Mouse (Mus musculus) left cerebral cortex, postnatal 36 days (tissue): ENCODE results near the gene Ercc6l. TPM values are rescaled to one million over a fixed set of nuclear protein-coding genes. Genes with fewer than 3 reads are reported as not detected.
"Not testable (repeated sequence)": the region's sequence is repeated elsewhere in the genome, so short reads cannot be mapped to it uniquely, and the experiment has no call there.

Experiments used
- DNase-seq, 2 experiments: peaks; one replicate each; pipeline ENCODE4 v3.0.0; 2021 to 2022; ENCODE audit warnings: low spot score in 2 of 2, mixed read lengths in 1 of 2
- intact Hi-C: fragments of 180-260 bp; cut with DNase I; formaldehyde crosslinking; loops from one replicate; pipeline ENCODE4 v1.15.1; 2025
- total RNA-seq, 2 experiments: library from RNA; stranded (reverse); gene quantifications; 2 replicates each; pipeline ENCODE4 v1.2.3; 2021

Ercc6l gene
- total RNA-seq, 2 experiments from 2014 or later: 0.11 to 0.12 TPM

- DNase-seq: peak; percentile 86 to 88
- intact Hi-C loops: loop anchor here (5.0 kb wide), 1 partner anchor 47 kb away; the partner anchor contains the start of gene Rtl5
Observed at GRCm38 (mm10) chrX:102119042-102119864, 37.6 kb downstream of the Ercc6l start, which contains the start of gene Pin4. Pin4 (plus strand) TSS chrX:102119447.

GRCm38 (mm10) chrX:102115676-102116075 is 41.2 kb downstream of the Ercc6l start:
- DNase-seq: peak; percentile 6 to 9
- intact Hi-C loops: loop anchor here (5.0 kb wide), 1 partner anchor 43 kb away; the partner anchor contains the start of gene Rtl5

- DNase-seq, intact Hi-C loops: not testable (repeated sequence)
Observed at GRCm38 (mm10) chrX:102109349-102109748, 47.5 kb downstream of the Ercc6l start.

GRCm38 (mm10) chrX:102103830-102104229 is 53.1 kb downstream of the Ercc6l start:
- DNase-seq, intact Hi-C loops: not testable (repeated sequence)

DNA sequence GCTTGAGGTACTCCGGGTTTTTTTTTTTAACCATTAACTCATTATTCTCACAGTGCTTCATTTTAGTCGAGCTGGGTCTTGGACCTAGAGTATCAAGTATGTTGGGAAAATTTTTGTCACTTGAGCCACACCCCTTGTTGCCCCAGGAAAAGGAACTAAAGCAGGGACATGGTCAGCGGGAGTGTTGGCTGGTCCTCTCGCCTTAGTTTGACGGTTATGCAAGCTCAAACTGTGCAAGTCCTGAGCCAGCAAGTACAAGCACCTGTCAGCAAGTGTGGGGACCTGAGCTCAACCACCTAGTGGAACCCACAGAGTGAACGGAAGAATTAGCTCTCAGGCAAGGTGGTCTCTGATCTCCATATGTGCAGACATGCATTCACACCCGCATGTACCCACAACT is 55.0 kb downstream of the Ercc6l start:
- DNase-seq: no peak
- intact Hi-C loops: no loop called here

DNA sequence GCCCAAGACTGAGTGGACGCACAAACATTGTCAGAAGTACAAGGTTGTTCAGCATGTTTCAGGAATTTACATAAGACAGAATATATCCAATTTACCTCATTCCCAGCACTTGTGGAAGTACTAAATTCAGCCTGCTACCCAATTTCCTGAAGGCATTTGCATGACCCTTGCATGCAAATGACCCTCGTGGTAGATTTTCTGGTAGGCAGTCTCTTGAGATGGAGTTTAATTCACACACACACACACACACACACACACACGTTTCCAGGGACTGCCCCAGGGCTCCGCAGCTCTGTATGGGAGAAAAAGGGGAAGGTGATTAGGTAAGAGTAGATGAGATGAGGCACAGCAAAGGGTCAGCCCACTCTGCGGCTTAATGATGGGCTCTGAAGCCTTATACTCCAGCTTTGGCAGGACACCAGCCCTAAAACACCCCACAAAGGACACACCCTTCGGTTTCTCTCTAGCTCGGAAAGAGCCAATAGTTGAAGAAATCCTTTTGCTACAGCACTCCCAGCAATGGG is 62.4 kb downstream of the Ercc6l start:
- no peak for DNase-seq
- intact Hi-C loops: no loop called here

Other genes with a start within 250 kb of the Ercc6l start
- 10 to 100 TPM; 14.7 to 20.6 TPM for gene Rtl5, start 85.8 kb downstream of the Ercc6l start, total RNA-seq
- gene Pin4, start 37.6 kb downstream of the Ercc6l start, total RNA-seq: 10 to 100 TPM; 23.1 to 32.8 TPM
- 100 to 1,000 TPM; 404 to 405 TPM for gene Rps4x, start 32.3 kb upstream of the Ercc6l start, total RNA-seq
- 1 to 10 TPM; 2.8 to 4.1 TPM for gene Cited1, start 95.1 kb upstream of the Ercc6l start, total RNA-seq